Mouse (Mus musculus) erythroblast, embryonic 14.5 days (primary cell): ENCODE data around the gene Slc2a3.

Source experiments
- GATA1 ChIP-seq: IDR thresholded peaks from 2 replicates; pipeline ENCODE4 v1.6.1; 2012; ENCODE audit warnings: low read length, inconsistent platforms, mixed read lengths
- TAL1 ChIP-seq: IDR thresholded peaks from 3 replicates; pipeline ENCODE4 v1.6.1; 2012; ENCODE audit warnings: low read length, inconsistent platforms, mixed read lengths

DNA sequence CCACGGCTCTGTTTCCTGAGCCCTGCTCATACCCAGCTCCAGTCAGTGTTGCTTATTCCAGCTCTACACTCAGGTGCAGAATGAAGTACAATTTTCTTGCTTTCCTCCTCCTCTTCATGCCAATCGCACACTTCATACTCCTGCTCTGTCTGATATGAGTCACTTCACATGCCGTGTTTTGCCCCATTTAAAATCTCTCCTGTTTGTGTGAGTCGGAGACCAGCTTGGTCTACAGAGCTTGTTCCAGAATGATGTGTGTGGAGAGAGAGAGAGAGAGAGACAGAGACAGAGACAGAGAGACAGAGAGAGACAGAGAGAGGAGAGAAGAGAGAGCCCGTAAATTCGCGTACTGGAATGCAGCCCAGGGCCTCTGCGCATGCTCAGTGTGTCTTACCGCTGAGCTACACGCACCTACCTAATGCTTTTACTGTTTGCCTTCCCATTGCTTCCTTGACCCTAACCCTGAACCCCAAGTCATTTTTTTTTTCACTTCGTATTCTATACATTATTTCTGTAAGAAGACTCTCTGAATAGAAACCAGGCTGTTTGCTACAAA lies 30.6 kb downstream of the Slc2a3 start:
- TF ChIP-seq TAL1 (no peak), GATA1 (no peak)
